ENCODE assay signal across 17 mouse cellular contexts in the genomic region with DNA sequence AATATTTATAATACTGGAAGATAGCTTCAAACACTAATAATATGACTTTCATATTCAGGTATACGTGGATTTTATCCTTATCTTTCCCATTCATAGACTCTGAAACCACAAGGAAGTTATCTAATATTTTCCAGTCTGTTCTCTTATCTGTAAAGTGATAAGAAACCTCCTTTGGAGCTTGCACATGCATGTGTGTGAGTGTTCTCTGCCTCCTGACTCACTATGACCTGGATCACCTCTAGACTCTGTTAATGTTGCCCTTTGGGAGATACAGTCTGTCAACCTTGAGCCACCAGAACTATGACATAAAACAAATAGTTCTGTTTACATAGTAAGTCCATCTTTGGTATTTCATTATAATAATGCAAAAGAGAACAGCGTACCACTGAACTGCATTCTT.
"Had no signal": no experiment of that assay in that cellular context is flagged by ENCODE, and none has a peak within 500 bp of the region (broad histone marks: within the 10 kb centered on the region; RNA-seq: fewer than 3 reads in every experiment).

No protein-coding gene starts in this region.

- H3K36me3 ChIP-seq: neural tube, embryonic 12.5 days; neural tube, embryonic 13.5 days; neural tube, embryonic 15.5 days; stomach, embryonic 15.5 days had no signal

- H3K9ac ChIP-seq: neural tube, embryonic 12.5 days; neural tube, embryonic 13.5 days; neural tube, embryonic 15.5 days; stomach, embryonic 15.5 days had no signal

- H3K27ac ChIP-seq: neural tube, embryonic 12.5 days; neural tube, embryonic 13.5 days; neural tube, embryonic 15.5 days; stomach, embryonic 15.5 days; stomach, postnatal 0 days had no signal

- H3K4me3 ChIP-seq: neural tube, embryonic 12.5 days; neural tube, embryonic 13.5 days; neural tube, embryonic 15.5 days; stomach, embryonic 15.5 days had no signal

- H3K27me3 ChIP-seq: neural tube, embryonic 12.5 days; neural tube, embryonic 13.5 days; neural tube, embryonic 15.5 days; stomach, embryonic 15.5 days had no signal

- H3K4me2 ChIP-seq: neural tube, embryonic 12.5 days; neural tube, embryonic 13.5 days; neural tube, embryonic 15.5 days; stomach, embryonic 15.5 days had no signal

- DNase-seq: retina, postnatal 1 day; right cerebral cortex, adult 18-20 months; right cerebral cortex, postnatal 14 days; right cerebral cortex, postnatal 25 days; right cerebral cortex, postnatal 4 days; spleen, adult 18-20 months; thymus, adult 18-20 months; thymus, adult 2 months; thymus, postnatal 14 days; thymus, postnatal 25 days; thymus, postnatal 36 days; thymus, postnatal 4 days had no signal

- H3K9me3 ChIP-seq: neural tube, embryonic 12.5 days; neural tube, embryonic 13.5 days; neural tube, embryonic 15.5 days; stomach, embryonic 15.5 days had no signal

- H3K4me1 ChIP-seq: neural tube, embryonic 12.5 days; neural tube, embryonic 13.5 days; neural tube, embryonic 15.5 days; stomach, embryonic 15.5 days had no signal
